In the genomic region with DNA sequence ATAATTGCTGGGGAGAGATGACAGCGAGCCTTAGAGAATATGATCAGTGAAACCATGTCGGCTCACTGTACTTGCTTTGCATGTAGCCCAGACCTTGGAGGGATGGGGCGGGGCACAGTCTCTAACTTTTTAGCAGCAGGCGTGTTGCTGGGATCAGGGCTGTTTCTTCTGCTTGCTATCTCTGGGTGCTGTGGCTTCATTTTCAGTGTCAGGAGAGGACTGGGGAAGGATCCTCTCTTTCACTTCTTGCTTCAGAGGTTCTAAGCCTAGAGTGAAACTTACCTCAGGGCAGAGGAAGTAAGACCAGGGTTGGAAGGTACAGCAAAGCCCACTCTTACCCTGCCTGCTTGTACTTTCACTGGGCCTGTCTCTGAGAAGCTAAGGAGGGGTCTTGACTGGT, we compare ENCODE assay signal across 18 mouse cellular contexts.
A peak's percentile ranks its signal among the peaks of the same experiment; 100 is the strongest.
DNase-seq lines count a peak whose midpoint lies in the region; ATAC-seq and TF ChIP-seq lines count a peak whose summit lies in the region.
"Had no signal": no experiment of that assay in that cellular context is flagged by ENCODE, and none has a peak within 500 bp of the region (broad histone marks: within the 10 kb centered on the region; RNA-seq: fewer than 3 reads in every experiment).

No protein-coding gene starts in this region.

- H3K27ac ChIP-seq in bone marrow, adult 2 months (ENCODE audit: control insufficient read depth, insufficient read depth, low read depth, low read length, poor library complexity) = peak overlapping the region; percentile 19; the same call in 1 of the 2 replicates
- H3K27ac ChIP-seq: embryonic facial prominence, embryonic 12.5 days; forebrain, embryonic 12.5 days; hindbrain, embryonic 15.5 days had no signal

- no peak for TF ChIP-seq CTCF in bone marrow, adult 2 months (IDR thresholded peaks at IDR 0.05; ENCODE audit: control insufficient read depth, insufficient read depth, low read length)

- H3K4me1 ChIP-seq in bone marrow, adult 2 months (ENCODE audit: control insufficient read depth, insufficient read depth, low read length) = no peaks in the 10 kb centered on the region; the same call in 1 of the 2 replicates
- H3K4me1 ChIP-seq: embryonic facial prominence, embryonic 12.5 days; forebrain, embryonic 12.5 days; hindbrain, embryonic 15.5 days had no signal

- 51% methylated on average over 4 of the region's 4 CpGs for WGBS in bone marrow, adult 2 months

- TF ChIP-seq POLR2A in bone marrow, adult 2 months (IDR thresholded peaks at IDR 0.05; ENCODE audit: borderline replicate concordance, control insufficient read depth, low read depth, low read length) = no peak

- no peak overlapping the region for H3K4me3 ChIP-seq in bone marrow, adult 2 months (replicated peaks; ENCODE audit: control insufficient read depth, low read depth, low read length)
- H3K4me3 ChIP-seq: embryonic facial prominence, embryonic 12.5 days; forebrain, embryonic 12.5 days; heart, embryonic 12.5 days; hindbrain, embryonic 15.5 days had no signal

- intact Hi-C loops in heart, postnatal 25 days (cut with DNase I) = no loop called here

- DNase-seq in heart, adult 11 months = peak; percentile 37
- DNase-seq in heart, postnatal 25 days (ENCODE audit: low spot score) = no peak
- peak; percentile 80 for DNase-seq in A20 (ENCODE audit: low read depth, low spot score)
- no peak for DNase-seq in urinary bladder, adult 2 months (ENCODE audit: low spot score)
- no peak for DNase-seq in right cerebral cortex, adult 2 months (ENCODE audit: low spot score in 2 of 2)
- DNase-seq in cerebellum, adult 11 months = no peak
- DNase-seq: adrenal gland, adult 8-10 months; cerebellum, adult 2 months; cerebellum, postnatal 10 days; gastrocnemius, postnatal 10 days; heart, postnatal 36 days had no signal

- peak; percentile 67 for ATAC-seq in megakaryocyte progenitor cell, adult 5-6 weeks (replicated peaks; ENCODE audit: poor library complexity)
- ATAC-seq: forebrain, embryonic 16.5 days had no signal

Comparison
In these comparisons a context has a peak if more than half of its experiments do, and no peak if none do; other contexts are left out.
1. DNase-seq: peak in heart, adult 11 months (single experiment) and A20 (single experiment); none in heart, postnatal 25 days (single experiment), urinary bladder, adult 2 months (single experiment), right cerebral cortex, adult 2 months (0 of 2) and cerebellum, adult 11 months (single experiment).